Mouse (Mus musculus): ENCODE data around the gene Flt3.

The Flt3 gene

GRCm38 (mm10) chr5:147410585-147410984 is 10.3 kb upstream of the Flt3 start:
- DNase-seq (ENCODE audit: low spot score) = no peak

DNA sequence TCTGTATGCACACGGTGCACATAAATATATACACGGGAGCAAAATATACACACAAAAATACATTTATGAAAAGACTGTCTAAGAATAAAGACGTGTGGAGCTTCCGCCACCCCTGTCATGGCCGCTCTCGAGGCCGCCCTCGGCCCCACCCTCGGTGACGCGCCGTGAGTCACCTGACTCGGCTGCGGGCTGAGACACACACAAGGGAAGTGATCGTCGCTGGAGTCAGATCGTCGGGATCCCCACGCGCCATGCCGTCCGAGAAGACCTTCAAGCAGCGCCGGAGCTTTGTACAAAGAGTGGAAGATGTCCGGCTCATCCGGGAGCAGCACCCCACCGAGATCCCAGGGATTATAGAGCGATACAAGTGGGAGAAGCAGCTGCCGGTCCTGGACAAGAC is 8.4 kb upstream of the Flt3 start:
- DNase-seq (ENCODE audit: low spot score) = no peak

GRCm38 (mm10) chr5:147406135-147406534 is 5.8 kb upstream of the Flt3 start:
- DNase-seq (ENCODE audit: low spot score) = no peak

GRCm38 (mm10) chr5:147402505-147402904 is 2.2 kb upstream of the Flt3 start:
- no peak for DNase-seq (ENCODE audit: low spot score)

- no peak for DNase-seq (ENCODE audit: low spot score)
Measured at GRCm38 (mm10) chr5:147401024-147401423, 735 bp upstream of the Flt3 start.

DNA sequence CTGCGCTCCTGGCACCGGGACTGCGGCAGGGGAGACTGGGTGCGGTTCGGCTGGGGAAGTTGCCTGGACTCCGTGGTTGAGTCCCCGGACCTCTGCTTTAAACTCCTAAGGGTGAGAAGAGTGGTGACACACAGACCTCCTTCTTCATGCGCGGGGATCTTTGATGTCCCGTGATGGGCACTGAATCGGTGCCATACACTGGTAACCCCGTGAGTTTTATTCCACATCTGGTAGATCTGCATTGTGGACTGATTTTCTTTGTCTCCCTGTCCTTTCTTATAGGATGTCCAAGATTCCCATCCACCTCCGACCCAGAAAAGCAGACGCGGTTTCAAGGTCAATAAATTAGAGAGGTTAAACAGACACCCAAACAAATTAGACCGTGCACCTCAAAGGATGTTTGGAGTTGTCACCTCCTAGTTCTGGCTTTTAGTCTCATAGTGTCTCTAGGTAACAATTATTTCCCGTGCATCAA is 253 bp upstream of the Flt3 start:
- no peak for DNase-seq (ENCODE audit: low spot score)

DNA sequence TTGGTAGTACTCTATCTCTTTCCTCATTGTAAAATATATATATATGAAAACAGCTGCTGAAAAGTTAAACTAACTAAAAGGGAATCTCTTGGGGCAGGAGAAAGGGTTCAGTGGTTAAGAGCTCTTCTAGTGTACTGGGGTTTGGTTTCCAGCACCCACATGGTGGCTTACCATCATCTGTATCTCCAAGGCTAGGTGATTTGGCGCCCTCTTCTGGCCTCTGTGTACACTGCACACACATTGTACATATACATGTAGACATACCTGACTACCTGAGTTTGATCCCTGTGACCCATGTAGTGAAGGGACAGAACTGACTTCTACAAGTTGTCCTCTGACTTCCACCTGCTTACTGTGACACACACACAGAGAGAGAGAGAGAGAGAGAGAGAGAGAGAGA is 5.2 kb downstream of the Flt3 start:
- DNase-seq (ENCODE audit: low spot score) = no peak

DNA sequence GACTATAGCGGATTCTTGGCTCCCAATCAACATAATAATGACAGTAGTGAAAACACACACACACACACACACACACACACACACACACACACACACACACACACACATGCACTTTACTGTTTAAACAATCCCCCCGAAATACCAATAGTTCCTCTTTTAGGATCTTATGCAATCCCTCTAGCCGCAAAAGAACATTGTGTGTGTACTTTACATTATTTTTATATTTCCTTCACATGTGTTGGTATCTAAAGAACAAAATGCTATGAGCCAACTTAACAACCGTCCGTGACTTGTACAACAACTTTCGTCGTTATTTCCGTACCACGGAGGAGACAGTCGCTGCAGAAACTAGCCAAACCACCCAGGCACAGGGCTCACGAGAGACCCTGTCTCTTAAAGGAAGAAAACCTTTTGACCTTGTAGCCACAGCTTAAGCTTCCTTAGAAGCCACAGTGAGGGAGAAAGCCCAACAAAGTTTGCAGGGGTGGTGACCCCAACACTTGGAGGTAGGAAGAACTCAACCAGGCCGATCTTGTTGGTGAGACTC is 7.5 kb downstream of the Flt3 start:
- DNase-seq (ENCODE audit: low spot score) = no peak

- no peak for DNase-seq (ENCODE audit: low spot score)
Measured at GRCm38 (mm10) chr5:147390772-147391171, 9.5 kb downstream of the Flt3 start.

DNA sequence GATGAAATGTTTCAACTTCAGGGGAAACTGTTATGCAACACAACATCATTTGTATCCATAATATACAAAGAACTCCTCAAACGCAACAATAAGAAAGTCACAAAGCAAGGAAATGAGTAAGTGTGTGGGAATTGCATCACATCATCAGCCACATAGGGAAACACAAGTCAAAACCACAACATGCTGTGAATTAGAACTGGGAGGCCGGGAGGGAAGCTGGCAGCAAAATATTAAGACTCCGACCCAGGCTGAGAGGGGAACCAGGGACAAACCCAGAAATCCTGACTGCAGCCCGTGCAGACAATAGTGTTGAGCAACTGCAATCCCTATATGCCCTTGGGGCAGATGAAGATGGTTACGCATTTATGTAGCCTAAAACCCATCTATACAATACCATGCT is 11.2 kb downstream of the Flt3 start:
- no peak for DNase-seq (ENCODE audit: low spot score)

DNA sequence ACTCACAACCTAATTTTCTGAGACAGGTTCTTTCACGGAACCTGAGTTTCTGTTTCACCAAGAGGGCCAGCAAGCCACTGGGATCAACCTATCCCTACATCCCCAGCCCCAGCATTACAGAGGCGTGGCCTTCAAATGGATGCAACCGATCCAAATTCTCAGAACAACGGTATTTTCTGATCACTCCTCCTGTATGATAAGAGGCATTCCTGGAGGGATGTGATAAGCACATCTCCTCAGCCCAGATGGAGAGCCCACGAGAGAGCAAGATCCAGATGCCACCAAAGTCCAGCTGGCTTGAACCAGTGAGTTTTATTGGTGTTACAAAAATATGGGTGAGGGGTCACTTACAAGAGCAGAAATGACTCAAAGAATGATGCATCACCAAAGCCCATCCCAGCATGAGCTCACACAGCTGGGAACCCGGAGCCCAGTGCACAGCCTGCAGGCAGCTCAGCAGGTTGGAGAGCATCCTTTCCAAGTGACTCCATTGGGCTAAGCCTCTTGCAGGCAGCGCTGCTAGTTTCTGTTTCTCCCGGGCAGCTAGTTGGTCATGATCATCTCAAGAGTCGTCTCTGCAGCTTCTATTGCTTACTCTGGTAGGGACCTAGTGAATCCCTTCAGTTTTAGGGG is 11.8 kb downstream of the Flt3 start:
- DNase-seq (ENCODE audit: low spot score) = no peak

DNA sequence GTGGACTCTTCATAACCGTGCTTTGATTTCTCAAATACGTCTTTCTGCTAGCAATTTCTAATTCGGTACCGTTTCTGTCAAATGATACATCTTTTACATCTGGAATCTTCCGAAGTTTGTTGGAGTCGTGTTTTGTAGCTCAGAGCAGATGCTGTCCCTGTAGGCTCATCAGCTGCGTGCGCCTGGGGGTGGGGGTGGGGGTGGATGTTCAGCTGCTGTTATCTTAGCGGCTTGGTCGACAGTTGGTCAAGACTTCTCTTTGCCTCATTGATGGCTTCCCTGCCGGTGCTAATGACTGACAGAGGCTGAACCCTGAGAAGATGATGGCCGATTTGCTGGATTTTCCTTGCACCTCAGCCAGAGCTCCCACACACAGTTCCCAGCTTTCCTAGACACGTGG is 13.4 kb downstream of the Flt3 start:
- DNase-seq (ENCODE audit: low spot score) = no peak

GRCm38 (mm10) chr5:147381396-147381795 is 18.9 kb downstream of the Flt3 start:
- no peak for DNase-seq (ENCODE audit: low spot score)

DNA sequence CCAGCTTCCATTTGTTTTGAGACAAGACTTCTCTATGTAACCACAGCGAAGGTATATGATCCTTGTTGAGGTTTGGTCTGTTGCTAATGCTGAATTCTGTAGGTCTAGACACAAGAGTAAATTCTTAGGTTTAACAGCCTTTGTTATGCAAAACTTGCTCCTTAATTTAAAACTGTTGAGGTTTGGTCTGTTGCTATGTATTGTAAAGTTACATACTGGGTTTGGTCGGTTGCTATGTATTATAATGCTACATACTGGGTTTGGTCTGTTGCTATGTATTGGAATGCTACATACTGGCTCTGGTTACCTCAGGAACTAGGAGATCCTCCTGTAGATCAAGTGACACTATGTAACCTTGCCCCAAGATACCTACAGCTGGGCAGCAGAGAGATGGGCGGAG is 20.8 kb downstream of the Flt3 start:
- DNase-seq (ENCODE audit: low spot score) = no peak

DNA sequence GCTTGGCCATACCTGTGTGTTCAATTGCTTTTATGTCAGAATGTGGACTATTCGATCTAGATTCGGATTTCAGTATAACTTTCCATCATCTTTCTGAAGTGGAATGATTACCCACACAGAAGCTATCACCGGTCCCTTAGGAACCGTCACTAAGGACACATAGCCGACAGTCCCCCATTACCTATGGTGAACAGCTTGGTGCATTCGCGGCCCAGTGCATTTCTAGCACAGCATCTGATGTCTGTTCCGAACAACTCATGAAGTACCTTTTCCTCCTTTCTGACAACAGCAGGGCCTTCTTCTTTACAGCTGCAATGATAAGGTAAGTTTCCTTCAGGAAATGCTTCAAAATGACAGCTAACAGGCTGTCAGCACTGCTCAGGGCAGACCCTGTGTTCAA is 30.0 kb downstream of the Flt3 start:
- no peak for DNase-seq (ENCODE audit: low spot score)

DNA sequence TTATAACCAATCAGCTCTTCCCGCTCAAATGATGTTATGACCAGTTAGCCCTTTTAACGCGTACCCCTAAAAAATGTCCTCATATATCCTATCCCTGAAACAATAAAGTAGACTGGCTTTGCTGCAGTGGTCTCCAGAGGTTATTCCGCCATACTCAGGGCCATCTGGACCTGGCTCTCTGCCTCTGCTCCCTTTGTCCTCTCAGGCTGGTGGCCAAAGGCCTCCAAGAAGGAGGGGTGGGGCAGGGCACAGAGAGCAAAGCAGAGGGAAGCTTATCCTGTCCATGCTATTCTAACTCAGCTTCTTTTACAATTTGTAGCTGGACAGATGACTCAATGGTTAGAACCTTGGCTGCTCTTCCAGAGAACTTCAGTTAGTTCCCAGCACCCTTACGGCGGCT is 32.1 kb downstream of the Flt3 start:
- DNase-seq (ENCODE audit: low spot score) = no peak

GRCm38 (mm10) chr5:147365995-147366765 is 34.1 kb downstream of the Flt3 start:
- no peak for DNase-seq (ENCODE audit: low spot score)

GRCm38 (mm10) chr5:147363054-147363453 is 37.2 kb downstream of the Flt3 start:
- no peak for DNase-seq (ENCODE audit: low spot score)

GRCm38 (mm10) chr5:147358481-147358880 is 41.8 kb downstream of the Flt3 start:
- no peak for DNase-seq (ENCODE audit: low spot score)

GRCm38 (mm10) chr5:147357536-147357935 is 42.8 kb downstream of the Flt3 start:
- DNase-seq (ENCODE audit: low spot score) = no peak

- DNase-seq (ENCODE audit: low spot score) = no peak
Measured at GRCm38 (mm10) chr5:147356260-147357055, 43.8 kb downstream of the Flt3 start.

- no peak for DNase-seq (ENCODE audit: low spot score)
Measured at GRCm38 (mm10) chr5:147355788-147356187, 44.5 kb downstream of the Flt3 start.

GRCm38 (mm10) chr5:147354985-147355384 is 45.3 kb downstream of the Flt3 start:
- no peak for DNase-seq (ENCODE audit: low spot score)
